Mouse (Mus musculus) myocyte (in vitro differentiated cells): Measurements from ENCODE around the gene Slc39a11.

Experiments
- MAX ChIP-seq: IDR thresholded peaks from one replicate; pipeline ENCODE4 v1.6.1; 2011; ENCODE audit warnings: low read depth, mild to moderate bottlenecking, control low read depth
- MYOG ChIP-seq, 3 experiments: IDR thresholded peaks; one replicate each; pipeline ENCODE4 v1.6.1; 2011; ENCODE audit warnings: control low read depth in 2 of 3, low read depth in 2 of 3, mild to moderate bottlenecking in 2 of 3; ENCODE audit not compliant: insufficient read length in 2 of 3, control insufficient read depth in 1 of 3, insufficient read depth in 1 of 3
- POLR2A ChIP-seq: IDR thresholded peaks from one replicate; pipeline ENCODE4 v1.6.1; 2011; ENCODE audit warnings: low read depth, mild to moderate bottlenecking, control low read depth, moderate library complexity; ENCODE audit not compliant: insufficient read length

DNA sequence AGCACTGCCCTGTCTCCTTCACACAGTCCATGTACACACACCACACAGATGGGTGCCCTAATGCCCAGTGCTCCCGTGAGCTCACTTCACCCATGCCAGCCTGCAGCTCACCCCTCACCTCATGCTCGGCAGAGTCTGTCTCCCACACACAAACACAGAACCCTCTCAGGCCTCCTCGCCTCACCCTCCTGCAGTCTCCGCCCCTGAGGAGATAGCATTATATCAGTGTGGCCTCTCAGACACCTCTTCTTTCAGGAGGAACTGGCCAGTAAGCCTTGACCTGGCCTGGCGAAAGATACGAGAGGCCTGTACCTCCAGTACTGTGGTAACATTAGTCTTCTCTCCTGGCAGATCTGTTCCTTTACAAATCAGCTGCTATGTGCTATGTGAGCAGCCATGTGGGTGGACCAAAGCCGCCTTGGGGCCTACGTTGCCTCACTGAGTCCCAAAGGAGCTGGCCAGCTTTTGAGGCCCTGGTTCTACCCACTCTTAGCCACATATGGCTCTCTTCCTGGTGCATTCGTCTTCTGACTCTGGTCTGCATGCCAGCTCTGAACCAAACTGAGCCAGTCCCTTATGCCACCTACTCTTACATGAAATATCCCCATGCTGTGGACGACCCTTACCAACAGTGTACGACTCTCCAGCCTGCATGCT is 138.8 kb downstream of the Slc39a11 start:
- TF ChIP-seq POLR2A (no peak), MYOG (IDR thresholded peaks at IDR 0.05; ENCODE audit: control insufficient read depth in 1 of 3, insufficient read depth in 1 of 3, insufficient read length in 2 of 3, low read depth in 2 of 3) (no peak), MAX (no peak)
